Mouse (Mus musculus) E14TG2a.4 (cell line): ENCODE results near the gene ccdc198.

Experiments
- CTCF ChIP-seq: conservative IDR thresholded peaks from 2 replicates; pipeline ENCODE4 v1.5.1; 2014; ENCODE audit warnings: low read length
- NANOG ChIP-seq: IDR thresholded peaks from 2 replicates; pipeline ENCODE4 v1.6.1; 2014; ENCODE audit warnings: borderline replicate concordance, low read length, mixed read lengths
- POU5F1 ChIP-seq: IDR thresholded peaks from 2 replicates; pipeline ENCODE4 v1.6.1; 2014; ENCODE audit warnings: low read length, borderline replicate concordance

DNA sequence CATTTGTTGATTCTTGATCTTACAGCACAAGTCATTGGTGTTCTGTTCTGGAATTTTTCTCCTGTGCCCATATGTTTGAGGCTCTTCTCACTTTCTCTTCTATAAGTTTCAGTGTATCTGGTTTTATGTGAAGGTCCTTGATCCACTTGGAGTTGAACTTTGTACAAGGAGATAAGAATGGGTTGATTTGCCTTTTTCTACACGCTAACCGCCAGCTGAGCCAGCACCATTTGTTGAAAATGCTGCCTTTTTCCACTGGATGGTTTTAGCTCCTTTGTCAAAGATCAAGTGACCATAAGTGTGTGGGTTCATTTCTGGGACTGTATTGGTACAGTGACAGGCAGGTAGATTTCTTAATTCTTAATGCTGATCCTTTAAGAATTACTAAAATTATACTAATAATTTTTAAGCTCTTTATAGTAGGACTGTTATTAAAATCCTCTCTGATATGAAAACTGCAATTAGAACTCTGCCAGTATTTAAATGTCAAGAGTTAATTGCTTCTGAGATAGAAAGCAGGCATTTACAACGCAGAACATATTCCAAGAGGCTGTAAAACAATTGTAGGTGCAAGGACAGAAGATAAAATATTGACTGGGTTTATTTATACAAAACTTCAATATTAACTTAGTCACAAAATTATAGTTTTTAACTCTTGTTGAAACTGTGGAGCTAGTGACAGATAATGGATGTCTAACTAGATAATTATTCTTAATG lies 44.9 kb upstream of the ccdc198 start:
- TF ChIP-seq NANOG = no peak
- TF ChIP-seq CTCF = no peak
- TF ChIP-seq POU5F1 = no peak
